Mouse (Mus musculus): ENCODE measurements at regions not wholly inside any gene's neighbourhood (a gene's known extent, or its start where the extent isn't known, plus 50 kb on each side); places are given as distances from the start of the nearest gene placed in this dataset.

- ATAC-seq: no peak
- no peak overlapping the region for H3K9ac ChIP-seq
- no peaks in the 10 kb centered on the region for H3K27me3 ChIP-seq (replicated peaks)
- no peaks in the 10 kb centered on the region for H3K9me3 ChIP-seq
- H3K27ac ChIP-seq: no peak overlapping the region
- H3K36me3 ChIP-seq: no peaks in the 10 kb centered on the region
- H3K4me3 ChIP-seq (replicated peaks): no peak overlapping the region
- no peak overlapping the region for H3K4me2 ChIP-seq (replicated peaks)
- 87% methylated on average over 6 of the region's 6 CpGs for WGBS
- no peaks in the 10 kb centered on the region for H3K4me1 ChIP-seq (replicated peaks)
These were observed 527.1 kb downstream of the Galc start for GRCm38 (mm10) chr12:97732078-97732580.

- H3K9ac ChIP-seq: no peak overlapping the region
- no peaks in the 10 kb centered on the region for H3K27me3 ChIP-seq (replicated peaks)
- WGBS: 80% methylated on average over 3 of the region's 3 CpGs
- no peak overlapping the region for H3K27ac ChIP-seq
- no peak overlapping the region for H3K4me2 ChIP-seq (replicated peaks)
- no peaks in the 10 kb centered on the region for H3K4me1 ChIP-seq (replicated peaks)
- ATAC-seq: no peak
- no peak overlapping the region for H3K4me3 ChIP-seq (replicated peaks)
- H3K9me3 ChIP-seq: no peaks in the 10 kb centered on the region
- no peaks in the 10 kb centered on the region for H3K36me3 ChIP-seq
These were observed 538.7 kb downstream of the Galc start for GRCm38 (mm10) chr12:97720554-97720953.

DNA sequence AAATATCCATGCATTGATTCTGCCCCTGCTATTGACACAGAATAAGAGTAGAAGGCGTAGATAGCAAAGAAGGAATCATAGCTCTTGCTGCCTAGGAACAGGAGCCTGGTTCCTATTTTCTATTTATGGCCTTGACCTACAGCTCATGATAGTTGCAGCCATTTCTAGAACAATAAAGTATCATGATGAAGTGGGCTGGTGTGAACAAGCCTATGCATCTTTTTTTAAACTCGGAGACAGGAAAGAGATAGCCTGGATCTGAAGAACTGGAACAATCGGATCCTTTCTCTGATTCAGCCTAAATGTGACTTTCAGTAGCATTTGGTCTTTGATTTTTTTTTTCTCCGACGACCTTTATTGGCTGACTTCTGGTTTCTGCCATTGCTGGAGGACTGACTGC is 541.4 kb downstream of the Galc start:
- Histone ChIP-seq H3K27me3 (replicated peaks) (no peaks in the 10 kb centered on the region), H3K4me2 (replicated peaks) (no peak overlapping the region), H3K36me3 (no peaks in the 10 kb centered on the region), H3K4me3 (replicated peaks) (no peak overlapping the region), H3K9ac (no peak overlapping the region), H3K4me1 (replicated peaks) (no peaks in the 10 kb centered on the region), H3K9me3 (no peaks in the 10 kb centered on the region), H3K27ac (no peak overlapping the region)
- no peak for ATAC-seq
- 80% methylated on average over 5 of the region's 5 CpGs for WGBS

Data from intestine, embryonic 15.5 days (tissue).